Mouse (Mus musculus) MEL (cell line): ENCODE data around the gene Ankdd1b. TPM values are rescaled to one million over a fixed set of nuclear protein-coding genes. Genes with fewer than 3 reads are reported as not detected.

Source experiments
- DNase-seq: peaks from one replicate; pipeline ENCODE4 v3.0.0; 2011; ENCODE audit warnings: low read depth, low spot score
- H3K27ac ChIP-seq: 2 replicates; pipeline ENCODE4 v1.5.1; 2012; ENCODE audit warnings: low read depth, mild to moderate bottlenecking, control low read depth, low read length, moderate library complexity; ENCODE audit not compliant: control insufficient read depth
- H3K27me3 ChIP-seq, 2 experiments: fragments of 150-350 bp in 1 of 2; sonication (generic) in 1 of 2; 2 replicates each; pipeline ENCODE4 v1.6.1; 2012; ENCODE audit warnings: low read length in 2 of 2, mild to moderate bottlenecking in 2 of 2, improper control_type of control experiment in 1 of 2, moderate library complexity in 1 of 2; ENCODE audit not compliant: insufficient read depth in 2 of 2, control insufficient read depth in 1 of 2
- H3K36me3 ChIP-seq, 2 experiments: 2 replicates each; pipeline ENCODE4 v1.6.1; 2012 to 2014; ENCODE audit warnings: low read length in 2 of 2, improper control_type of control experiment in 1 of 2, inconsistent platforms in 1 of 2, mild to moderate bottlenecking in 1 of 2; ENCODE audit not compliant: insufficient read depth in 2 of 2, control insufficient read depth in 1 of 2
- H3K4me1 ChIP-seq, 2 experiments: fragments of 150-350 bp in 1 of 2; sonication (generic) in 1 of 2; 2 replicates each; pipeline ENCODE4 v1.6.1; 2012; ENCODE audit warnings: low read length in 2 of 2, improper control_type of control experiment in 1 of 2, mild to moderate bottlenecking in 1 of 2; ENCODE audit not compliant: insufficient read depth in 2 of 2, control insufficient read depth in 1 of 2
- H3K4me3 ChIP-seq, 2 experiments: fragments of 150-350 bp in 1 of 2; sonication (generic) in 1 of 2; 2 replicates each; pipeline ENCODE4 v1.5.1; 2012; ENCODE audit warnings: low read depth in 2 of 2, low read length in 2 of 2, mild to moderate bottlenecking in 2 of 2, moderate library complexity in 2 of 2, control low read depth in 1 of 2, improper control_type of control experiment in 1 of 2; ENCODE audit not compliant: control insufficient read depth in 1 of 2, insufficient read depth in 1 of 2
- H3K79me2 ChIP-seq: 2 replicates; pipeline ENCODE4 v1.6.1; 2012; ENCODE audit warnings: mild to moderate bottlenecking, low read length, moderate library complexity; ENCODE audit not compliant: control insufficient read depth, poor library complexity, insufficient read depth
- H3K9ac ChIP-seq: 2 replicates; pipeline ENCODE4 v1.6.1; 2012; ENCODE audit warnings: low read depth, mild to moderate bottlenecking, control low read depth, low read length, moderate library complexity; ENCODE audit not compliant: control insufficient read depth, poor library complexity, severe bottlenecking
- H3K9me3 ChIP-seq: fragments of 150-350 bp; sonication (generic); replicated peaks from 2 replicates; pipeline ENCODE4 v1.6.1; 2012; ENCODE audit warnings: mild to moderate bottlenecking, low read length, improper control_type of control experiment, moderate library complexity; ENCODE audit not compliant: insufficient read depth
- BHLHE40 ChIP-seq: IDR thresholded peaks from 2 replicates; pipeline ENCODE4 v1.6.1; 2012; ENCODE audit warnings: low read depth, mild to moderate bottlenecking, inconsistent platforms, low read length, improper control_type of control experiment, borderline replicate concordance
- CHD1 ChIP-seq: IDR thresholded peaks from 2 replicates; pipeline ENCODE4 v1.6.1; 2012; ENCODE audit warnings: low read depth, mild to moderate bottlenecking, inconsistent platforms, low read length, improper control_type of control experiment
- E2F4 ChIP-seq: IDR thresholded peaks from 2 replicates; pipeline ENCODE4 v1.6.1; 2011; ENCODE audit warnings: low read depth, low read length, improper control_type of control experiment, borderline replicate concordance
- ELF1 ChIP-seq: IDR thresholded peaks from 2 replicates; pipeline ENCODE4 v1.6.1; 2014; ENCODE audit warnings: low read depth, mild to moderate bottlenecking, inconsistent platforms, low read length, improper control_type of control experiment, moderate library complexity
- ETS1 ChIP-seq: IDR thresholded peaks from 2 replicates; pipeline ENCODE4 v1.6.1; 2012; ENCODE audit warnings: low read depth, mild to moderate bottlenecking, inconsistent platforms, low read length, improper control_type of control experiment, moderate library complexity
- HCFC1 ChIP-seq: IDR thresholded peaks from 2 replicates; pipeline ENCODE4 v1.6.1; 2012; ENCODE audit warnings: low read depth, mild to moderate bottlenecking, inconsistent platforms, low read length, improper control_type of control experiment, moderate library complexity
- JUND ChIP-seq: IDR thresholded peaks from 2 replicates; pipeline ENCODE4 v1.6.1; 2011; ENCODE audit warnings: low read depth, mild to moderate bottlenecking, improper control_type of control experiment, low read length
- MXI1 ChIP-seq: IDR thresholded peaks from 2 replicates; pipeline ENCODE4 v1.6.1; 2011; ENCODE audit warnings: mild to moderate bottlenecking, low read depth, low read length, improper control_type of control experiment
- MYB ChIP-seq: IDR thresholded peaks from 2 replicates; pipeline ENCODE4 v1.6.1; 2011; ENCODE audit warnings: mild to moderate bottlenecking, low read depth, low read length, improper control_type of control experiment
- MYC ChIP-seq: IDR thresholded peaks from 2 replicates; pipeline ENCODE4 v1.6.1; 2011; ENCODE audit warnings: low read depth, mild to moderate bottlenecking, low read length, improper control_type of control experiment, moderate library complexity
- POLR2A ChIP-seq, 2 experiments: IDR thresholded peaks; 2 replicates each; pipeline ENCODE4 v1.6.1; 2011 to 2012; ENCODE audit warnings: low read length in 2 of 2, mild to moderate bottlenecking in 2 of 2, control low read depth in 1 of 2, improper control_type of control experiment in 1 of 2, low read depth in 1 of 2, moderate library complexity in 1 of 2; ENCODE audit not compliant: control insufficient read depth in 1 of 2, insufficient read depth in 1 of 2, poor library complexity in 1 of 2
- POLR2AphosphoS2 ChIP-seq: IDR thresholded peaks from 2 replicates; pipeline ENCODE4 v1.6.1; 2011; ENCODE audit warnings: low read length, improper control_type of control experiment
- POLR2AphosphoS5 ChIP-seq: IDR thresholded peaks from 2 replicates; pipeline ENCODE4 v1.6.1; 2012; ENCODE audit warnings: low read depth, borderline replicate concordance, mild to moderate bottlenecking, inconsistent platforms, low read length, moderate library complexity, mixed read lengths
- RAD21 ChIP-seq: IDR thresholded peaks from 2 replicates; pipeline ENCODE4 v1.6.1; 2011; ENCODE audit warnings: mild to moderate bottlenecking, low read depth, low read length, improper control_type of control experiment
- RCOR1 ChIP-seq: IDR thresholded peaks from 2 replicates; pipeline ENCODE4 v1.6.1; 2012; ENCODE audit warnings: low read depth, mild to moderate bottlenecking, inconsistent platforms, low read length, improper control_type of control experiment
- SMC3 ChIP-seq: IDR thresholded peaks from 2 replicates; pipeline ENCODE4 v1.6.1; 2011; ENCODE audit warnings: low read depth, low read length, improper control_type of control experiment
- TAL1 ChIP-seq: IDR thresholded peaks from 2 replicates; pipeline ENCODE4 v1.6.1; 2012; ENCODE audit warnings: mild to moderate bottlenecking, inconsistent platforms, low read length, moderate library complexity, mixed read lengths
- TCF12 ChIP-seq: IDR thresholded peaks from 2 replicates; pipeline ENCODE4 v1.6.1; 2014; ENCODE audit warnings: low read depth, mild to moderate bottlenecking, inconsistent platforms, low read length, improper control_type of control experiment, moderate library complexity
- UBTF ChIP-seq: IDR thresholded peaks from 2 replicates; pipeline ENCODE4 v1.6.1; 2012; ENCODE audit warnings: low read depth, mild to moderate bottlenecking, inconsistent platforms, low read length, improper control_type of control experiment, moderate library complexity, borderline replicate concordance; ENCODE audit not compliant: insufficient read depth
- USF2 ChIP-seq, 2 experiments: IDR thresholded peaks; 2 replicates each; pipeline ENCODE4 v1.6.1; 2011 to 2012; ENCODE audit warnings: improper control_type of control experiment in 2 of 2, low read length in 2 of 2, borderline replicate concordance in 1 of 2, inconsistent platforms in 1 of 2, low read depth in 1 of 2, mild to moderate bottlenecking in 1 of 2; ENCODE audit not compliant: insufficient read depth in 1 of 2
- ZC3H11A ChIP-seq: IDR thresholded peaks from 2 replicates; pipeline ENCODE4 v1.6.1; 2012; ENCODE audit warnings: low read depth, mild to moderate bottlenecking, inconsistent platforms, low read length, improper control_type of control experiment
- ZKSCAN1 ChIP-seq: IDR thresholded peaks from 2 replicates; pipeline ENCODE4 v1.6.1; 2012; ENCODE audit warnings: low read depth, mild to moderate bottlenecking, inconsistent platforms, low read length, improper control_type of control experiment, moderate library complexity
- ZMIZ1 ChIP-seq: IDR thresholded peaks from 2 replicates; pipeline ENCODE4 v1.6.1; 2012; ENCODE audit warnings: low read depth, mild to moderate bottlenecking, inconsistent platforms, low read length, improper control_type of control experiment, moderate library complexity
- ZNF384 ChIP-seq: IDR thresholded peaks from 2 replicates; pipeline ENCODE4 v1.6.1; 2012; ENCODE audit warnings: low read depth, mild to moderate bottlenecking, inconsistent platforms, low read length, improper control_type of control experiment
- polyA plus RNA-seq, 2 experiments: library from polyadenylated mRNA; stranded (reverse) in 1 of 2; unstranded in 1 of 2; fragments of >175 nt in 1 of 2; fragments of >200 nt in 1 of 2; gene quantifications; 2 replicates each; pipeline versions ENCODE4 v1.2.1 to v1.2.4; 2012; ENCODE audit warnings: low replicate concordance in 2 of 2, low read depth in 1 of 2; ENCODE audit not compliant: insufficient read length in 2 of 2, insufficient read depth in 1 of 2, missing spikeins in 1 of 2
- total RNA-seq: library from RNA; depleted of rRNA; stranded (reverse); fragments of 300-350 nt; gene quantifications from 2 replicates; pipeline ENCODE4 v1.2.3, GENCODE M21; 2012

Ankdd1b gene
- total and polyA plus RNA-seq, 3 experiments = 0.12 TPM; not detected in 2

GRCm38 (mm10) chr13:96468678-96469077 is 2.3 kb downstream of the Ankdd1b start:
- H3K4me1 ChIP-seq = no peaks in the 10 kb centered on the region
- no peaks in the 10 kb centered on the region for H3K36me3 ChIP-seq
- H3K9ac ChIP-seq = no peak overlapping the region
- no peaks in the 10 kb centered on the region for H3K27me3 ChIP-seq
- H3K27ac ChIP-seq = no peak overlapping the region
- no peak overlapping the region for H3K4me3 ChIP-seq
- TF ChIP-seq POLR2A (IDR thresholded peaks at IDR 0.05; ENCODE audit: control insufficient read depth in 1 of 2, insufficient read depth in 1 of 2, low read depth in 1 of 2, low read length in 2 of 2, poor library complexity in 1 of 2) = no peak
- TF ChIP-seq RAD21 = no peak
- no peak for TF ChIP-seq POLR2AphosphoS2
- TF ChIP-seq HCFC1 = no peak
- H3K9me3 ChIP-seq = no peaks in the 10 kb centered on the region
- no peaks in the 10 kb centered on the region for H3K79me2 ChIP-seq
- DNase-seq = no peak

GRCm38 (mm10) chr13:96465315-96465714 is 5.7 kb downstream of the Ankdd1b start:
- H3K4me3 ChIP-seq = no peak overlapping the region
- H3K27ac ChIP-seq = no peak overlapping the region
- no peaks in the 10 kb centered on the region for H3K79me2 ChIP-seq
- H3K36me3 ChIP-seq = no peaks in the 10 kb centered on the region
- H3K27me3 ChIP-seq = no peaks in the 10 kb centered on the region; a peak in 1 of 4 replicates
- DNase-seq = no peak
- TF ChIP-seq RCOR1 (no peak), ETS1 (no peak), BHLHE40 (no peak), MXI1 (no peak), ZMIZ1 (no peak), ELF1 (no peak), HCFC1 (no peak), ZC3H11A (no peak), CHD1 (no peak), JUND (no peak), TCF12 (no peak), POLR2A (IDR thresholded peaks at IDR 0.05; ENCODE audit: control insufficient read depth in 1 of 2, insufficient read depth in 1 of 2, low read depth in 1 of 2, low read length in 2 of 2, poor library complexity in 1 of 2) (no peak), MYC (no peak)
- TF ChIP-seq, all 39 proteins: peak for 0
- no peaks in the 10 kb centered on the region for H3K9me3 ChIP-seq
- no peak overlapping the region for H3K9ac ChIP-seq
- H3K4me1 ChIP-seq = no peaks in the 10 kb centered on the region

- H3K9me3 ChIP-seq = no peaks in the 10 kb centered on the region
- no peaks in the 10 kb centered on the region for H3K79me2 ChIP-seq
- H3K4me3 ChIP-seq = no peak overlapping the region
- TF ChIP-seq JUND (no peak), MYB (no peak), ZKSCAN1 (no peak), POLR2A (IDR thresholded peaks at IDR 0.05; ENCODE audit: control insufficient read depth in 1 of 2, insufficient read depth in 1 of 2, low read depth in 1 of 2, low read length in 2 of 2, poor library complexity in 1 of 2) (no peak), E2F4 (no peak), USF2 (IDR thresholded peaks at IDR 0.05; ENCODE audit: borderline replicate concordance in 1 of 2, insufficient read depth in 1 of 2, low read depth in 1 of 2, low read length in 2 of 2) (no peak), ZNF384 (no peak), TAL1 (no peak), ELF1 (no peak), RCOR1 (no peak), SMC3 (no peak), UBTF (no peak), MYC (no peak), TCF12 (no peak), POLR2AphosphoS5 (no peak), POLR2AphosphoS2 (no peak)
- H3K36me3 ChIP-seq = peaks cover 0 to 17% of the 10 kb centered on the region in 2 experiments; a peak in 2 of 4 replicates
- H3K27ac ChIP-seq = no peak overlapping the region
- no peak for DNase-seq
- peaks cover 3 to 17% of the 10 kb centered on the region in 2 experiments for H3K4me1 ChIP-seq
- no peak overlapping the region for H3K9ac ChIP-seq
- H3K27me3 ChIP-seq = no peaks in the 10 kb centered on the region; a peak in 1 of 4 replicates
Measured at GRCm38 (mm10) chr13:96462644-96463043, 8.4 kb downstream of the Ankdd1b start.
